Mouse (Mus musculus): ENCODE results near the gene Krt33b. TPM values are rescaled to one million over a fixed set of nuclear protein-coding genes. Genes with fewer than 3 reads are reported as not detected.

Krt33b gene
- not detected for polyA plus RNA-seq (2017; shearing (Covaris generic))

DNA sequence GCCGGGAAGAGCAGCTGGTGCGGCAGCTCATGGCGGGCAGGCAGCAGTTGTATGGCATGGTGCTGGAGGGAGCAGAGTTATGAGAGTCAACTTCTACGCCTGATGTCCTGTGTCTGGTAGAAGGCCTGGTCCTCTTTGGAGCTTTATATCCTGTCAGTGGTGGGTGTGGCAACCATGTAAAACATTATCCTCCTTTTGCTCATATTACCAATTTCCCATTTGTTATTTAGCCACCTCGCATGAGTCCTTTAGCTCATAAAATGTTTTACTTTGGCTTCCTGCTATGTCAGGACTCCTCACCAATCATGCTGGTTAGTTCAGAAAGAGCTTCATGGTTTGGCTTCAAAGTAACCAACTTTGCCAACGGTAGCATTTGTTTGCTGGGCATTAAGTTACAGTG, at the start of gene Krt33b:
Gene Krt33b, minus strand, starts transcription at position 101 of the 400 bp plus-strand sequence.

DNA sequence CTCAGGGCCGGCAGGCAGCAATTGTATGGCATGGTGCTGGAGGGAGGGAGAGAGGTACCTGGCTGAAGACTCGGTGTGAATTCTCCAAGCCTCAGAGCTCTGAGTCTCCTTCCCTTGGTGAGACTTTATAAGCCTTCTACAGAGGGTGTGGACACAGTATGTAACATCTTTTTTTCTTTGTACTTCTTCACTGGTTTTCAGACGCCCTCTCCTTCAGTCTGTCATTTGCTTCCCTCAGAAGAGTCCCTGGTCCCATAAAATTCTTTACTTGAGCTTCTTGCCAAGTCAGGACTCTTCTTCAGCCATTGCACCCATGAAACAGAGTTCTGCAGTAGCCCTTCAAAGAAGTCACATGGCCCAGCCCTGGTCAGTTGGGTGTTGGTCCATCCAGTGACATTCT, 20.8 kb upstream of the Krt33b start, which contains the start of gene Krt31:
Gene Krt31, minus strand, starts transcription at position 101 of the 400 bp plus-strand sequence.

DNA sequence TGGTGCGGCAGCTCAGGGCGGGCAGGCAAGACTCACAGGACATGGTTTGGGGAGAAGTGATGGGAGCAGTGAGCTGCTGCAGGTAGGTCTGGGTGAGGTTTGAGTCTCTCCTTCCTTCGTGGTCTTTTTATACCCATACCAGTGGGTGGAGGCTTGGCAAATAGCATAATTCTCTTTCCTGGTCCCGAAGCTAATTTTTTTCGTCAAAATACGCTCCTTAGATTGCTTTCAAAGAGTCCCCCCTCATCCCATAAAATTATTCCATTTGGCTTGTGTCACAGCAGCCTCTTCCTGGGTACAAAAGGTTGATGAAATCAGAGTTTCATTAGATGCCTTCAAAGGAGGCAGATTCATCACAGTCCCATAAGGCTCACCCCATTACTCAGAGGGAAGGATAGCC, 11.8 kb upstream of the Krt33b start, which contains the start of gene Krt34:
Gene Krt34, minus strand, starts transcription at position 101 of the 400 bp plus-strand sequence.

DNA sequence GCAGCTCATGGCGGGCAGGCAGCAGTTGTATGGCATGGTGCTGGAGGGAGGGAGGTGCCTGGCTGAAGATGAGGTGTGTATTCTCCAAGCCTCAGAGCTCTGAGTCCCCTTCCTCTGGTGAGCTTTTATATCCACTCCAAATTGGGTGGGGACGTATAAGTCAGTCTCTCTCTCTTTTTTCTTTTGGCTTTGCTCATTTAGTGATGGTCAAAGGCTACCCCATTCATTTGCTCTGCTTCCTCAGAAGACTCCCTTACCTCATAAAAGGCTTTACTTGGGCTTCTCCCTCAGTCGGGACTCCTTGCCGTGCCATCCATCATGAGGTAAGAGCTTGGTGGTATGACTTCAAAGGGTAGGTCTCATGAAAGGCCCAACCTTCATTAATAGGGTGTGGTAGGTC, 13.6 kb downstream of the Krt33b start, which contains the start of gene Krt33a:
Gene Krt33a, minus strand, starts transcription at position 101 of the 400 bp plus-strand sequence.

DNA sequence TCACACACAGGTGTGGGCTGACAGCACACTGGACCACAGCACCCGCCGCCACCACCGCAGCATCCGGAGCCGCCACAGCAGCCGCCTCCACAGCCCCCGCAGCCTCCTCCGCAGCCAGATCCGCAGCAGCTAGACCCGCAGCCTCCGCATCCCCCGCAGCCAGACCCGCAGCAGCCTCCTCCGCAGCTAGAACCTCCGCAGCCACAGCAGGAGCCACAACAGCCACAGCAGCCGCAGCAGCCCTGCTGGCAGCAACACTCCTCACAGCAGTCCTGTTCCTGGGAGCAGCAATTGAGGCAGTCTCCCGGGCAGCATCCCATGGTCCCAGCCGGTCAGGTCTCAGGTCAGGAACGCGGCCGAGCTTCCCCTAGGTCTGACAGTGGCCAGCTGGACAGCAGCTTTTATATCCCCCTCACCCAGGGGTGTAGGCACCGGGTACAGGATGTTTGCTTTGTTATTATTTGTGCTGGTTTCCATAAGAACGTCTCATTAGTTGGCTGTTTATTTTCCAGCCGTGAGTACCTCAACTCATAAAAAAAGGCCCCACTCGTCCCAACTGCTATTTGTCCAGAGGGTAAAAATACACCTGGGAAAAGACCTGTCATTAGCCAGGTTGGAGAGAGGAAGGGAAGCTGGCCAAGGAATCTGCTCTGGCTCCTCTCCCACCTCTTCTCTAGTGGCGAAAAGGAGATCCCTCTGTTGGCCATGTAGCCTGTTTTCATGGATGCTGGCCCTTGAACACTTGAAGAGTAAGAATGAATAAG, 35.9 kb downstream of the Krt33b start, which contains the start of gene Krtap17-1:
Gene Krtap17-1, minus strand, starts transcription at position 375 of the 764 bp plus-strand sequence.

DNA sequence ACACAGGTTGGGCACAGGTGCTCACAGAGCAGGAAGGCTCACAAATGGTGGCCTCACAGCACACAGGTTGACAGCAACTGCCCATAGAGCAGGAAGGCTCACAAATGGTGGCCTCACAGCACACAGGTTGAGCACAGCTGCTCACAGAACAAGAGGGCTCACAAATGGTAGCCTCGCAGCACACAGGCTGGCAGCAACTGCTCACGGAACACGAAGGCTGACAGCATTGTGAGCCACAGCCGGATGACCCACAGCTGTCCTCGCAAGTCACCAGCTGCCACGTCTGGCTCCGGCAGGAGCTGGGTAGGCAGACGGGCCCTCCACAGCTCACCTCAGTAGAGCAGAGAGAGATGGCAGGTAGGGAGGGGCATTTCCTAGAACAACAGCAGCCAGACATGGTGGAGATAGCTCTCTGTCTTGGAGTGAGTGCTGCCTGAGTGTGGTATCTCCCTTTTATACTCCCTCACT, 43.5 kb downstream of the Krt33b start, which contains the start of gene Krtap16-1:
Gene Krtap16-1, minus strand, starts transcription at position 418 of the 468 bp plus-strand sequence.

DNA sequence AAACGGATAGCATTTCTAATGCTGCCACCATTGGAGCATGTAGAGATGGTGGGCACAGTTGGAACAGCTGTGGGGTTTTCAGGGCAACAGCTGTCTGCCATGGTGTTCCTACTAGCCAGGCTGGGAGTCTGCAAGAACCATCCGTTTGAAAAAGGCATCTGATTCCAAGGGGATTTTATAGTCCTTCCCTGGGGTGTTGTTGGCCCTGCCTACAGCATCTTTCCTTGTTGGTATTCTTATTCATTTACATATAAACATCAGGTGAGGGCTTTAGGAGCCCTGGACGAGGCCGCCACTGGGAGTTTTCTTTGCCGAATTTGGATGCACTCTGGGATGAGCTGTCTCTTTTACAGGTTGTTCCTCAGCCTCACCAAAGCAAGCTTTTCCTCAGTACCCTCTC, 50.7 kb downstream of the Krt33b start, which contains the start of gene Krtap29-1:
Gene Krtap29-1, minus strand, starts transcription at position 101 of the 400 bp plus-strand sequence.

Other genes with a start within 250 kb of the Krt33b start
- not detected for gene Krtap4-8, start 249.2 kb downstream of the Krt33b start, polyA plus RNA-seq (2017; shearing (Covaris generic))
- not detected for gene Krtap4-9, start 244.7 kb downstream of the Krt33b start, polyA plus RNA-seq (2017; shearing (Covaris generic))
- not detected for gene Gm11596, start 236.4 kb downstream of the Krt33b start, polyA plus RNA-seq (2017; shearing (Covaris generic))
- gene Gm11569, start 230.9 kb downstream of the Krt33b start, polyA plus RNA-seq (2017; shearing (Covaris generic)) = not detected
- not detected for gene Gm11554, start 225.4 kb downstream of the Krt33b start, polyA plus RNA-seq (2017; shearing (Covaris generic))
- not detected for gene Krtap4-13, start 220.0 kb downstream of the Krt33b start, polyA plus RNA-seq (2017; shearing (Covaris generic))
- gene Gm11564, start 214.2 kb downstream of the Krt33b start, polyA plus RNA-seq (2017; shearing (Covaris generic)) = not detected
- gene 2300003K06Rik, start 191.8 kb downstream of the Krt33b start, polyA plus RNA-seq (2017; shearing (Covaris generic)) = not detected
- not detected for gene Krtap4-16, start 178.3 kb downstream of the Krt33b start, polyA plus RNA-seq (2017; shearing (Covaris generic))
- gene Gm11568, start 172.0 kb downstream of the Krt33b start, polyA plus RNA-seq (2017; shearing (Covaris generic)) = not detected
- gene Gm11559, start 165.4 kb downstream of the Krt33b start, polyA plus RNA-seq (2017; shearing (Covaris generic)) = not detected
- not detected for gene Krtap9-1, start 156.5 kb downstream of the Krt33b start, polyA plus RNA-seq (2017; shearing (Covaris generic))
- not detected for gene Gm11567, start 150.7 kb downstream of the Krt33b start, polyA plus RNA-seq (2017; shearing (Covaris generic))
- not detected for gene Krtap31-1, start 121.9 kb downstream of the Krt33b start, polyA plus RNA-seq (2017; shearing (Covaris generic))
- gene Gm11565, start 115.1 kb downstream of the Krt33b start, polyA plus RNA-seq (2017; shearing (Covaris generic)) = not detected
- gene Krtap31-2, start 93.6 kb downstream of the Krt33b start, polyA plus RNA-seq (2017; shearing (Covaris generic)) = not detected
- gene Krtap9-5, start 81.4 kb downstream of the Krt33b start, polyA plus RNA-seq (2017; shearing (Covaris generic)) = not detected
- not detected for gene Krtap29-1, start 50.8 kb downstream of the Krt33b start, polyA plus RNA-seq (2017; shearing (Covaris generic))
- not detected for gene Krtap16-1, start 43.3 kb downstream of the Krt33b start, polyA plus RNA-seq (2017; shearing (Covaris generic))
- gene Krtap17-1, start 35.9 kb downstream of the Krt33b start, polyA plus RNA-seq (2017; shearing (Covaris generic)) = not detected
- gene Krt33a, start 13.7 kb downstream of the Krt33b start, polyA plus RNA-seq (2017; shearing (Covaris generic)) = not detected
- not detected for gene Krt34, start 11.7 kb upstream of the Krt33b start, polyA plus RNA-seq (2017; shearing (Covaris generic))
- not detected for gene Krt31, start 20.7 kb upstream of the Krt33b start, polyA plus RNA-seq (2017; shearing (Covaris generic))
- not detected for gene Krt32, start 58.4 kb upstream of the Krt33b start, polyA plus RNA-seq (2017; shearing (Covaris generic))
- gene Krt35, start 66.4 kb upstream of the Krt33b start, polyA plus RNA-seq (2017; shearing (Covaris generic)) = not detected
- gene Krt36, start 75.8 kb upstream of the Krt33b start, polyA plus RNA-seq (2017; shearing (Covaris generic)) = not detected
- gene Krt13, start 91.7 kb upstream of the Krt33b start, polyA plus RNA-seq (2017; shearing (Covaris generic)) = not detected
- not detected for gene Krt15, start 106.1 kb upstream of the Krt33b start, polyA plus RNA-seq (2017; shearing (Covaris generic))
- gene Krt19, start 118.8 kb upstream of the Krt33b start, polyA plus RNA-seq (2017; shearing (Covaris generic)) = not detected
- not detected for gene Krt9, start 163.4 kb upstream of the Krt33b start, polyA plus RNA-seq (2017; shearing (Covaris generic))
- not detected for gene Krt14, start 177.7 kb upstream of the Krt33b start, polyA plus RNA-seq (2017; shearing (Covaris generic))
- not detected for gene Krt16, start 219.0 kb upstream of the Krt33b start, polyA plus RNA-seq (2017; shearing (Covaris generic))
- not detected for gene Krt17, start 231.2 kb upstream of the Krt33b start, polyA plus RNA-seq (2017; shearing (Covaris generic))
- not detected for gene Krt42, start 240.0 kb upstream of the Krt33b start, polyA plus RNA-seq (2017; shearing (Covaris generic))